Mouse (Mus musculus): ENCODE measurements around the gene Ak3. TPM values are rescaled to one million over a fixed set of nuclear protein-coding genes. Genes with fewer than 3 reads are reported as not detected.
A peak's percentile ranks its signal among the peaks of the same experiment; 100 is the strongest.
"Not testable (repeated sequence)": the region's sequence is repeated elsewhere in the genome, so short reads cannot be mapped to it uniquely, and the experiment has no call there.

The Ak3 gene
- polyA plus RNA-seq, 1 experiment from 2014 or later: 94.5 TPM

- no peaks in the 10 kb centered on the region for H3K4me1 ChIP-seq (ENCODE audit: control insufficient read depth, insufficient read depth, low read length)
These were observed 39.6 kb downstream of the Ak3 start for GRCm38 (mm10) chr19:29008069-29008706.

GRCm38 (mm10) chr19:29000321-29000720 is 47.4 kb downstream of the Ak3 start:
- H3K27ac ChIP-seq (replicated peaks; ENCODE audit: low read depth, low read length); H3K9ac ChIP-seq (replicated peaks; ENCODE audit: low read length); H3K36me3 ChIP-seq (replicated peaks; ENCODE audit: control insufficient read depth, insufficient read depth, low read depth, low read length); ATAC-seq (replicated peaks; ENCODE audit: insufficient number of reproducible peaks, low FRiP score, low TSS enrichment, low read depth); H3K4me3 ChIP-seq (ENCODE audit: low read depth, low read length); H3K4me1 ChIP-seq (ENCODE audit: control insufficient read depth, insufficient read depth, low read length); H3K9me3 ChIP-seq (replicated peaks; ENCODE audit: control insufficient read depth, low read length); H3K4me2 ChIP-seq (ENCODE audit: low read depth, low read length); H3K27me3 ChIP-seq (ENCODE audit: control insufficient read depth, insufficient read depth, low read length); DNase-seq (ENCODE audit: low spot score): not testable (repeated sequence)
- 97% methylated on average over 16 of the region's 16 CpGs for WGBS

More at GRCm38 (mm10) chr19:29008069-29008706, 39.6 kb downstream of the Ak3 start:
- WGBS: 84% methylated on average over 3 of the region's 3 CpGs
- no peak overlapping the region for H3K27ac ChIP-seq (replicated peaks; ENCODE audit: low read depth, low read length)
- H3K4me3 ChIP-seq (ENCODE audit: low read depth, low read length): no peak overlapping the region
- H3K27me3 ChIP-seq (ENCODE audit: control insufficient read depth, insufficient read depth, low read length): no peaks in the 10 kb centered on the region
- H3K9ac ChIP-seq (replicated peaks; ENCODE audit: low read length): no peak overlapping the region
- no peaks in the 10 kb centered on the region for H3K9me3 ChIP-seq (replicated peaks; ENCODE audit: control insufficient read depth, low read length)
- DNase-seq (ENCODE audit: low spot score) (no peak), ATAC-seq (replicated peaks; ENCODE audit: insufficient number of reproducible peaks, low FRiP score, low TSS enrichment, low read depth) (no peak)
- H3K36me3 ChIP-seq (replicated peaks; ENCODE audit: control insufficient read depth, insufficient read depth, low read depth, low read length): no peaks in the 10 kb centered on the region
- no peak overlapping the region for H3K4me2 ChIP-seq (ENCODE audit: low read depth, low read length)

GRCm38 (mm10) chr19:28997976-28998630 is 49.7 kb downstream of the Ak3 start:
- no peaks in the 10 kb centered on the region for H3K4me1 ChIP-seq (ENCODE audit: control insufficient read depth, insufficient read depth, low read length)
- WGBS: 91% methylated on average over 4 of the region's 4 CpGs
- H3K9me3 ChIP-seq (replicated peaks; ENCODE audit: control insufficient read depth, low read length): no peaks in the 10 kb centered on the region
- ATAC-seq (replicated peaks; ENCODE audit: insufficient number of reproducible peaks, low FRiP score, low TSS enrichment, low read depth) (no peak), DNase-seq (ENCODE audit: low spot score) (no peak)
- H3K27ac ChIP-seq (replicated peaks; ENCODE audit: low read depth, low read length): no peak overlapping the region
- no peak overlapping the region for H3K9ac ChIP-seq (replicated peaks; ENCODE audit: low read length)
- no peaks in the 10 kb centered on the region for H3K27me3 ChIP-seq (ENCODE audit: control insufficient read depth, insufficient read depth, low read length)
- no peak overlapping the region for H3K4me3 ChIP-seq (ENCODE audit: low read depth, low read length)
- no peak overlapping the region for H3K4me2 ChIP-seq (ENCODE audit: low read depth, low read length)
- H3K36me3 ChIP-seq (replicated peaks; ENCODE audit: control insufficient read depth, insufficient read depth, low read depth, low read length): no peaks in the 10 kb centered on the region; the same call in 1 of the 2 replicates

GRCm38 (mm10) chr19:28995366-28995765 is 52.4 kb downstream of the Ak3 start:
- H3K9me3 ChIP-seq (replicated peaks; ENCODE audit: control insufficient read depth, low read length): no peaks in the 10 kb centered on the region
- no peaks in the 10 kb centered on the region for H3K4me1 ChIP-seq (ENCODE audit: control insufficient read depth, insufficient read depth, low read length)
- H3K36me3 ChIP-seq (replicated peaks; ENCODE audit: control insufficient read depth, insufficient read depth, low read depth, low read length): no peaks in the 10 kb centered on the region; the same call in 1 of the 2 replicates
- no peak overlapping the region for H3K9ac ChIP-seq (replicated peaks; ENCODE audit: low read length)
- DNase-seq (ENCODE audit: low spot score) (no peak), ATAC-seq (replicated peaks; ENCODE audit: insufficient number of reproducible peaks, low FRiP score, low TSS enrichment, low read depth) (no peak)
- 90% methylated on average over 5 of the region's 5 CpGs for WGBS
- H3K4me2 ChIP-seq (ENCODE audit: low read depth, low read length): no peak overlapping the region
- no peak overlapping the region for H3K27ac ChIP-seq (replicated peaks; ENCODE audit: low read depth, low read length)
- H3K4me3 ChIP-seq (ENCODE audit: low read depth, low read length): no peak overlapping the region
- H3K27me3 ChIP-seq (ENCODE audit: control insufficient read depth, insufficient read depth, low read length): no peaks in the 10 kb centered on the region

- Histone ChIP-seq H3K27me3 (ENCODE audit: control insufficient read depth, insufficient read depth, low read length) (no peaks in the 10 kb centered on the region), H3K9me3 (replicated peaks; ENCODE audit: control insufficient read depth, low read length) (no peaks in the 10 kb centered on the region), H3K4me1 (ENCODE audit: control insufficient read depth, insufficient read depth, low read length) (no peaks in the 10 kb centered on the region), H3K4me2 (ENCODE audit: low read depth, low read length) (no peak overlapping the region), H3K36me3 (replicated peaks; ENCODE audit: control insufficient read depth, insufficient read depth, low read depth, low read length) (no peaks in the 10 kb centered on the region; the same call in 1 of the 2 replicates), H3K27ac (replicated peaks; ENCODE audit: low read depth, low read length) (no peak overlapping the region), H3K4me3 (ENCODE audit: low read depth, low read length) (no peak overlapping the region), H3K9ac (replicated peaks; ENCODE audit: low read length) (no peak overlapping the region)
- DNase-seq (ENCODE audit: low spot score) (no peak), ATAC-seq (replicated peaks; ENCODE audit: insufficient number of reproducible peaks, low FRiP score, low TSS enrichment, low read depth) (no peak)
- 89% methylated on average over 7 of the region's 7 CpGs for WGBS
These were observed 52.9 kb downstream of the Ak3 start for GRCm38 (mm10) chr19:28994870-28995269.

- no peaks in the 10 kb centered on the region; the same call in 1 of the 2 replicates for H3K36me3 ChIP-seq (replicated peaks; ENCODE audit: control insufficient read depth, insufficient read depth, low read depth, low read length)
- ATAC-seq (replicated peaks; ENCODE audit: insufficient number of reproducible peaks, low FRiP score, low TSS enrichment, low read depth) (no peak), DNase-seq (ENCODE audit: low spot score) (no peak)
- no peak overlapping the region for H3K27ac ChIP-seq (replicated peaks; ENCODE audit: low read depth, low read length)
- no peaks in the 10 kb centered on the region for H3K27me3 ChIP-seq (ENCODE audit: control insufficient read depth, insufficient read depth, low read length)
- peak overlapping the region; percentile 73 for H3K4me2 ChIP-seq (ENCODE audit: low read depth, low read length)
- peak overlapping the region; percentile 90; the same call in 1 of the 2 replicates for H3K9ac ChIP-seq (replicated peaks; ENCODE audit: low read length)
- WGBS: 64% methylated on average over 5 of the region's 5 CpGs
- no peaks in the 10 kb centered on the region for H3K4me1 ChIP-seq (ENCODE audit: control insufficient read depth, insufficient read depth, low read length)
- no peaks in the 10 kb centered on the region for H3K9me3 ChIP-seq (replicated peaks; ENCODE audit: control insufficient read depth, low read length)
- H3K4me3 ChIP-seq (ENCODE audit: low read depth, low read length): peak overlapping the region; percentile 92
These were observed 56.4 kb downstream of the Ak3 start for GRCm38 (mm10) chr19:28991391-28991790.

GRCm38 (mm10) chr19:28990590-28991221 is 57.1 kb downstream of the Ak3 start:
- H3K36me3 ChIP-seq (replicated peaks; ENCODE audit: control insufficient read depth, insufficient read depth, low read depth, low read length): no peaks in the 10 kb centered on the region; the same call in 1 of the 2 replicates
- ATAC-seq (replicated peaks; ENCODE audit: insufficient number of reproducible peaks, low FRiP score, low TSS enrichment, low read depth) (peak; percentile 79), DNase-seq (ENCODE audit: low spot score) (peak; percentile 42)
- H3K27ac ChIP-seq (replicated peaks; ENCODE audit: low read depth, low read length): peak overlapping the region; percentile 73
- 2% methylated on average over 34 of the region's 41 CpGs for WGBS
- H3K4me1 ChIP-seq (ENCODE audit: control insufficient read depth, insufficient read depth, low read length): no peaks in the 10 kb centered on the region
- peak overlapping the region; percentile 73 for H3K4me2 ChIP-seq (ENCODE audit: low read depth, low read length)
- no peaks in the 10 kb centered on the region for H3K9me3 ChIP-seq (replicated peaks; ENCODE audit: control insufficient read depth, low read length)
- H3K4me3 ChIP-seq (ENCODE audit: low read depth, low read length): peak overlapping the region; percentile 92
- H3K27me3 ChIP-seq (ENCODE audit: control insufficient read depth, insufficient read depth, low read length): no peaks in the 10 kb centered on the region
- H3K9ac ChIP-seq (replicated peaks; ENCODE audit: low read length): peak overlapping the region; percentile 90

- Histone ChIP-seq H3K9ac (replicated peaks; ENCODE audit: low read length) (peak within 1 kb of the TSS; percentile 90), H3K4me1 (ENCODE audit: control insufficient read depth, insufficient read depth, low read length) (no peaks in the 10 kb centered on the region), H3K9me3 (replicated peaks; ENCODE audit: control insufficient read depth, low read length) (no peaks in the 10 kb centered on the region), H3K36me3 (replicated peaks; ENCODE audit: control insufficient read depth, insufficient read depth, low read depth, low read length) (no peaks in the 10 kb centered on the region), H3K27me3 (ENCODE audit: control insufficient read depth, insufficient read depth, low read length) (no peaks in the 10 kb centered on the region), H3K4me3 (ENCODE audit: low read depth, low read length) (peak within 1 kb of the TSS; percentile 92), H3K4me2 (ENCODE audit: low read depth, low read length) (peak within 1 kb of the TSS; percentile 73), H3K27ac (replicated peaks; ENCODE audit: low read depth, low read length) (peak within 1 kb of the TSS; percentile 73)
- peak; percentile 98 for DNase-seq (ENCODE audit: low spot score)
- ATAC-seq (replicated peaks; ENCODE audit: insufficient number of reproducible peaks, low FRiP score, low TSS enrichment, low read depth): peak; percentile 98
- 0% methylated on average over 37 of the region's 37 CpGs for WGBS
These were observed 57.6 kb downstream of the Ak3 start, which contains the start of gene Cdc37l1 for GRCm38 (mm10) chr19:28990194-28990589. TSS of gene Cdc37l1 (plus strand) at chr19:28990352.

Measured in embryonic facial prominence, embryonic 11.5 days (tissue).